ENCODE assay signal across 8 mouse cellular contexts in genomic region chr19:5806051-5806808, GRCm38 (mm10). TPM values are rescaled to one million over a fixed set of nuclear protein-coding genes. Genes with fewer than 3 reads are reported as not detected.
DNase-seq lines count a peak whose midpoint lies in the region; ATAC-seq and TF ChIP-seq lines count a peak whose summit lies in the region.

No protein-coding gene starts in this region.

- H3K4me1 ChIP-seq in megakaryocyte, embryonic 14.5 days, result peaks cover 76% of the 10 kb centered on the region
- H3K4me1 ChIP-seq in forebrain, embryonic 12.5 days, result peaks cover 57% of the 10 kb centered on the region
- H3K4me1 ChIP-seq in hindbrain, embryonic 12.5 days, result peaks cover 60% of the 10 kb centered on the region
- peaks cover 58% of the 10 kb centered on the region for H3K4me1 ChIP-seq in limb, embryonic 15.5 days
- peaks cover 14% of the 10 kb centered on the region for H3K4me1 ChIP-seq in midbrain, postnatal 0 days (ENCODE audit: insufficient read depth, low read length)

- peaks cover 3% of the 10 kb centered on the region for H3K36me3 ChIP-seq in megakaryocyte, embryonic 14.5 days (replicated peaks; ENCODE audit: low read length)
- no peaks in the 10 kb centered on the region for H3K36me3 ChIP-seq in forebrain, embryonic 12.5 days (replicated peaks)
- no peaks in the 10 kb centered on the region for H3K36me3 ChIP-seq in hindbrain, embryonic 12.5 days
- H3K36me3 ChIP-seq in limb, embryonic 15.5 days, result no peaks in the 10 kb centered on the region
- H3K36me3 ChIP-seq in midbrain, postnatal 0 days (ENCODE audit: insufficient read depth, low read length), result no peaks in the 10 kb centered on the region

- WGBS in forebrain, embryonic 12.5 days, result 3% methylated on average over 8 of the region's 8 CpGs
- 6% methylated on average over 8 of the region's 8 CpGs for WGBS in hindbrain, embryonic 12.5 days
- WGBS in limb, embryonic 15.5 days, result 16% methylated on average over 8 of the region's 8 CpGs
- WGBS in midbrain, postnatal 0 days, result 7% methylated on average over 8 of the region's 8 CpGs

- H3K9ac ChIP-seq in forebrain, embryonic 12.5 days, result 0 out of 2 replicates have a peak overlapping the region, but pooled peaks have one; percentile 40
- no peak overlapping the region for H3K9ac ChIP-seq in hindbrain, embryonic 12.5 days
- no peak overlapping the region for H3K9ac ChIP-seq in limb, embryonic 15.5 days
- H3K9ac ChIP-seq in midbrain, postnatal 0 days (replicated peaks; ENCODE audit: low read length, poor library complexity, severe bottlenecking), result no peak overlapping the region

- H3K9me3 ChIP-seq in megakaryocyte, embryonic 14.5 days, result no peaks in the 10 kb centered on the region
- no peaks in the 10 kb centered on the region for H3K9me3 ChIP-seq in forebrain, embryonic 12.5 days
- H3K9me3 ChIP-seq in hindbrain, embryonic 12.5 days (replicated peaks), result no peaks in the 10 kb centered on the region
- H3K9me3 ChIP-seq in limb, embryonic 15.5 days, result no peaks in the 10 kb centered on the region
- no peaks in the 10 kb centered on the region for H3K9me3 ChIP-seq in midbrain, postnatal 0 days (ENCODE audit: low read length)

- no peak for TF ChIP-seq CTCF in midbrain, postnatal 0 days (IDR thresholded peaks at IDR 0.05)

- no peak for ATAC-seq in megakaryocyte, adult 5-6 weeks (ENCODE audit: poor library complexity, severe bottlenecking)
- ATAC-seq in forebrain, embryonic 12.5 days (ENCODE audit: low FRiP score), result no peak
- no peak for ATAC-seq in hindbrain, embryonic 12.5 days (ENCODE audit: low FRiP score)
- ATAC-seq in limb, embryonic 15.5 days (ENCODE audit: insufficient number of reproducible peaks, low FRiP score, low TSS enrichment, low read depth), result no peak
- ATAC-seq in midbrain, postnatal 0 days (ENCODE audit: low FRiP score), result no peak

- H3K27ac ChIP-seq in forebrain, embryonic 12.5 days, result peak overlapping the region; percentile 89
- peak overlapping the region; percentile 77 for H3K27ac ChIP-seq in hindbrain, embryonic 12.5 days
- H3K27ac ChIP-seq in limb, embryonic 15.5 days, result peak overlapping the region; percentile 76
- peak overlapping the region; percentile 70 for H3K27ac ChIP-seq in midbrain, postnatal 0 days (ENCODE audit: low read depth, low read length)

- H3K4me3 ChIP-seq in megakaryocyte, embryonic 14.5 days (replicated peaks), result peak overlapping the region; percentile 83
- H3K4me3 ChIP-seq in forebrain, embryonic 12.5 days (replicated peaks), result no peak overlapping the region
- H3K4me3 ChIP-seq in hindbrain, embryonic 12.5 days, result no peak overlapping the region
- H3K4me3 ChIP-seq in limb, embryonic 15.5 days, result no peak overlapping the region
- H3K4me3 ChIP-seq in midbrain, postnatal 0 days (ENCODE audit: low read depth, low read length), result no peak overlapping the region

- DNase-seq in midbrain, postnatal 0 days (ENCODE audit: low spot score), result no peak
- DNase-seq in thymus, postnatal 14 days, result no peak
- DNase-seq in urinary bladder, postnatal 14 days (ENCODE audit: low spot score), result no peak

- no peaks in the 10 kb centered on the region for H3K27me3 ChIP-seq in megakaryocyte, embryonic 14.5 days (replicated peaks)
- H3K27me3 ChIP-seq in forebrain, embryonic 12.5 days, result no peaks in the 10 kb centered on the region
- H3K27me3 ChIP-seq in hindbrain, embryonic 12.5 days, result no peaks in the 10 kb centered on the region
- no peaks in the 10 kb centered on the region for H3K27me3 ChIP-seq in limb, embryonic 15.5 days
- no peaks in the 10 kb centered on the region for H3K27me3 ChIP-seq in midbrain, postnatal 0 days (ENCODE audit: insufficient read depth, low read length)

- H3K4me2 ChIP-seq in forebrain, embryonic 12.5 days, result 0 out of 2 replicates have a peak overlapping the region, but pooled peaks have one; percentile 19
- H3K4me2 ChIP-seq in hindbrain, embryonic 12.5 days (replicated peaks), result 0 out of 2 replicates have a peak overlapping the region, but pooled peaks have one; percentile 1
- no peak overlapping the region for H3K4me2 ChIP-seq in limb, embryonic 15.5 days
- no peak overlapping the region for H3K4me2 ChIP-seq in midbrain, postnatal 0 days (ENCODE audit: low read depth, low read length, poor library complexity, severe bottlenecking)

RNA-seq across cellular contexts. Expression of gene Scyl1, which starts 35.0 kb away (rescaled TPM):
- 30.0 and 71.8 TPM in 2 replicates for polyA plus RNA-seq in megakaryocyte, embryonic 14.5 days (2012; ENCODE audit: insufficient read depth, low replicate concordance)
- total RNA-seq in megakaryocyte, adult 5-6 weeks (2015), result 20.2 and 21.8 TPM in 2 replicates
- total RNA-seq in megakaryocyte, adult 5-6 weeks (2017), result 30.9 and 41.5 TPM in 2 replicates
- 63.4 and 65.3 TPM in 2 replicates for polyA plus RNA-seq in forebrain, embryonic 12.5 days (2016; fragmentation: Nextera tagmentation; extraction: Ambion mirVana)
- 71.8 and 73.7 TPM in 2 replicates for polyA plus RNA-seq in hindbrain, embryonic 12.5 days (2016; fragmentation: Nextera tagmentation; extraction: Ambion mirVana)
- 81.6 and 85.1 TPM in 2 replicates for polyA plus RNA-seq in limb, embryonic 15.5 days (2015; fragmentation: Nextera tagmentation; extraction: Ambion mirVana)
- total RNA-seq in midbrain, postnatal 0 days (2014; rRNA removed), result 95.2 and 108 TPM in 2 replicates
- polyA plus RNA-seq in midbrain, postnatal 0 days (2015; fragmentation: Nextera tagmentation; extraction: Ambion mirVana), result 84.2 and 85.8 TPM in 2 replicates

Comparison
In these comparisons a context has a peak if more than half of its experiments do, and no peak if none do; other contexts are left out.
1. H3K4me2 ChIP-seq: peak in forebrain, embryonic 12.5 days (single experiment) and hindbrain, embryonic 12.5 days (single experiment); none in limb, embryonic 15.5 days (single experiment) and midbrain, postnatal 0 days (single experiment).
2. Peak in every context shown above with its lines, with median percentiles within 50 percentile points of each other: H3K27ac ChIP-seq.